16 mouse cellular contexts compared by ENCODE assay signal in the genomic region with DNA sequence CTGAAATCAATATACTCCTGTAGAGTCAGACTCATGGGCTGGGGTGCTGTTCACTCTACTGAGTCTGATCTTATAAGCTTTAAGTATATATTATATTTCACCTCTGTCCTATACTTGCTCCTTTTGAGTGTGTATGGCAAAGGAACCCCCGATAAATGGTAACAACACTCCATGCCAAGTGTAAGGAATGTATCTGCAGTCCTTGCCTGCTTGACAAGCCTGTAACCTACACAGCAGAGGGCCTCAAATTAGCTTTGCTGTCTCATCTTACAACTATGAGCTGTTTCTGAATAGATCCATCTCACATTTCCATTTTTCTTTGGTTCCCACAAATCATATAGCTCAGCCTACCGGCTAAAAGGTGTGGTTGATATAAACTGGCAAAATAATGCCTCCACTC.
"Had no signal": no experiment of that assay in that cellular context is flagged by ENCODE, and none has a peak within 500 bp of the region (broad histone marks: within the 10 kb centered on the region; RNA-seq: fewer than 3 reads in every experiment).

No protein-coding gene starts in this region.

- H3K27me3 ChIP-seq: neural tube, embryonic 13.5 days; neural tube, embryonic 15.5 days; stomach, embryonic 15.5 days had no signal

- H3K4me3 ChIP-seq: neural tube, embryonic 13.5 days; neural tube, embryonic 15.5 days; stomach, embryonic 15.5 days had no signal

- H3K4me1 ChIP-seq: neural tube, embryonic 13.5 days; neural tube, embryonic 15.5 days; stomach, embryonic 15.5 days had no signal

- H3K4me2 ChIP-seq: neural tube, embryonic 13.5 days; neural tube, embryonic 15.5 days; stomach, embryonic 15.5 days had no signal

- H3K9me3 ChIP-seq: neural tube, embryonic 13.5 days; neural tube, embryonic 15.5 days; stomach, embryonic 15.5 days had no signal

- H3K9ac ChIP-seq: neural tube, embryonic 13.5 days; neural tube, embryonic 15.5 days; stomach, embryonic 15.5 days had no signal

- H3K27ac ChIP-seq: neural tube, embryonic 13.5 days; neural tube, embryonic 15.5 days; stomach, embryonic 15.5 days; stomach, postnatal 0 days had no signal

- DNase-seq: retina, postnatal 1 day; right cerebral cortex, adult 18-20 months; right cerebral cortex, postnatal 14 days; right cerebral cortex, postnatal 25 days; right cerebral cortex, postnatal 4 days; spleen, adult 18-20 months; thymus, adult 18-20 months; thymus, adult 2 months; thymus, postnatal 14 days; thymus, postnatal 25 days; thymus, postnatal 36 days; thymus, postnatal 4 days had no signal

- H3K36me3 ChIP-seq: neural tube, embryonic 13.5 days; neural tube, embryonic 15.5 days; stomach, embryonic 15.5 days had no signal
